In genomic region chrX:7947108-7947899, GRCm38 (mm10) we compare ENCODE assay signal across 8 mouse cellular contexts. TPM values are rescaled to one million over a fixed set of nuclear protein-coding genes. Genes with fewer than 3 reads are reported as not detected.
DNase-seq lines count a peak whose midpoint lies in the region; ATAC-seq and TF ChIP-seq lines count a peak whose summit lies in the region.

Hdac6 (minus strand) TSS chrX:7947889.

- H3K4me1 ChIP-seq in heart, embryonic 16.5 days (ENCODE audit: control insufficient read depth, insufficient read depth, low read length): no peaks in the 10 kb centered on the region
- peaks cover 12% of the 10 kb centered on the region for H3K4me1 ChIP-seq in midbrain, embryonic 10.5 days

- no peak for TF ChIP-seq CTCF in C2C12 (IDR thresholded peaks at IDR 0.05; ENCODE audit: control insufficient read depth, insufficient read depth, insufficient read length)

- H3K79me2 ChIP-seq in C2C12 (ENCODE audit: control insufficient read depth, insufficient read depth): no peaks in the 10 kb centered on the region

- no peaks in the 10 kb centered on the region for H3K79me3 ChIP-seq in C2C12 (ENCODE audit: low read depth)

- ATAC-seq in heart, embryonic 16.5 days (replicated peaks; ENCODE audit: extremely low read depth, insufficient read depth, low FRiP score): peak; percentile 14

- no peaks in the 10 kb centered on the region for H3K36me3 ChIP-seq in C2C12 (ENCODE audit: control insufficient read depth, insufficient read depth)
- H3K36me3 ChIP-seq in heart, embryonic 16.5 days (ENCODE audit: control insufficient read depth, insufficient read depth): no peaks in the 10 kb centered on the region
- peaks cover 22% of the 10 kb centered on the region for H3K36me3 ChIP-seq in midbrain, embryonic 10.5 days

- H3K4me3 ChIP-seq in C2C12 (ENCODE audit: insufficient read depth, poor library complexity, severe bottlenecking): peak within 1 kb of the TSS; percentile 29
- H3K4me3 ChIP-seq in heart, embryonic 16.5 days (ENCODE audit: low read length): peak within 1 kb of the TSS; percentile 61
- H3K4me3 ChIP-seq in midbrain, embryonic 10.5 days: peak within 1 kb of the TSS; percentile 60

- H3K4me2 ChIP-seq in heart, embryonic 16.5 days (ENCODE audit: low read depth, low read length): peak within 1 kb of the TSS; percentile 69

- peak; percentile 32 for DNase-seq in 3T3-L1 (ENCODE audit: low read depth, low spot score)
- peak; percentile 15 to 45 for DNase-seq in cerebellum, postnatal 25 days
- DNase-seq in kidney, postnatal 14 days: peak; percentile 17
- DNase-seq in midbrain, embryonic 10.5 days (ENCODE audit: low spot score): peak; percentile 31
- no peak for DNase-seq in urinary bladder, postnatal 36 days (ENCODE audit: low spot score in 2 of 2)
- DNase-seq in urinary bladder, adult 18-20 months (ENCODE audit: low spot score in 2 of 2): no peak

- H3K9ac ChIP-seq in heart, embryonic 16.5 days (ENCODE audit: low read length): peak within 1 kb of the TSS; percentile 72

- H3K27ac ChIP-seq in heart, embryonic 16.5 days (ENCODE audit: low read length): peak within 1 kb of the TSS; percentile 81
- H3K27ac ChIP-seq in midbrain, embryonic 10.5 days (replicated peaks): peak within 1 kb of the TSS; percentile 85

- H3K27me3 ChIP-seq in C2C12 (ENCODE audit: control insufficient read depth, insufficient read depth, insufficient read length): no peaks in the 10 kb centered on the region
- no peaks in the 10 kb centered on the region for H3K27me3 ChIP-seq in heart, embryonic 16.5 days (ENCODE audit: control insufficient read depth, insufficient read depth, low read length)
- no peaks in the 10 kb centered on the region for H3K27me3 ChIP-seq in midbrain, embryonic 10.5 days (ENCODE audit: low read depth, poor library complexity, severe bottlenecking)

- peak within 1 kb of the TSS; percentile 59 for H3ac ChIP-seq in C2C12 (ENCODE audit: control insufficient read depth, insufficient read length, low read depth)

- H3K9me3 ChIP-seq in heart, embryonic 16.5 days (replicated peaks; ENCODE audit: control insufficient read depth, low read length): no peaks in the 10 kb centered on the region
- peaks cover 12% of the 10 kb centered on the region; the same call in 1 of the 2 replicates for H3K9me3 ChIP-seq in midbrain, embryonic 10.5 days (replicated peaks)

- WGBS in heart, embryonic 16.5 days: 13% methylated on average over 36 of the region's 37 CpGs
- 25% methylated on average over 36 of the region's 37 CpGs for WGBS in midbrain, embryonic 10.5 days

TF ChIP-seq in C2C12, 6 proteins besides CTCF, POLR2A, EP300 and RAD21:
- TF ChIP-seq MAX (IDR thresholded peaks at IDR 0.05) (peak; percentile 8), MYOD1 (IDR thresholded peaks at IDR 0.05; ENCODE audit: control insufficient read depth, insufficient read length, low read depth) (no peak)

RNA-seq across cellular contexts. Expression of gene Hdac6, which starts in this region (rescaled TPM):
- 19.0 TPM for polyA plus RNA-seq in C2C12 (2012; fragmentation: generic; extraction: Trizol)
- 26.1 and 26.7 TPM in 2 replicates for polyA plus RNA-seq in heart, embryonic 16.5 days (2015; fragmentation: Nextera tagmentation; extraction: Ambion mirVana)
- 71.7 and 85.0 TPM in 2 replicates for polyA plus RNA-seq in midbrain, embryonic 10.5 days (2016; fragmentation: Nextera tagmentation; extraction: Ambion mirVana)

Comparison
In these comparisons a context has a peak if more than half of its experiments do, and no peak if none do; other contexts are left out.
1. DNase-seq: peak in 3T3-L1 (single experiment), cerebellum, postnatal 25 days (2 of 2), kidney, postnatal 14 days (single experiment) and midbrain, embryonic 10.5 days (single experiment); none in urinary bladder, postnatal 36 days (0 of 2) and urinary bladder, adult 18-20 months (0 of 2).
2. Peak in every context shown above with its lines, with median percentiles within 50 percentile points of each other: H3K4me3 ChIP-seq.